Comparison of ENCODE assay signal across 8 mouse cellular contexts in the genomic region with DNA sequence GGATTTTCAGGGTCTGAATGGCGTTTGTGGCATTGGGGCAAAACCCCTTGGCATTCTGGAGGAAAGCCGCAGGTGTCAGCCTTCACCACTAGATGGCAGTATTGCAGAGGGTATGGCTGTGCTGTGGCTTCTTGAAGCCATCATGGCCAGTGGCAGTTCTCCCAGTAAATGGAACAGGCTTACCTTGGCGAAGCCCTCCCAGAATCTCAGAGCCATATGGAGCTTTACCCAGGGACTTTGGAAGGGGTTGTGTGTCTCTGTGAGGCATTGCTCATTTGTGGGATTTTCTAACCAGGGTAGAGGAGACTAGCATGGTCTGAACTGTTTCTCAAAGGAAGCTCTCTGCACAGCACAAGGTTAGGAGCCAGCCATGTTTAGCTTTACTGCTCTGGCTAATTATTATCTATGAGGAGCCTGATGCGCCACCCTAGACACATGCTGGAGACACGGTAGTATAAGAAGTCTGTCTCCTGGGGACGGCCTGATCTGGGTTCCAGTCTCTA. TPM values are rescaled to one million over a fixed set of nuclear protein-coding genes. Genes with fewer than 3 reads are reported as not detected.
DNase-seq lines count a peak whose midpoint lies in the region; ATAC-seq and TF ChIP-seq lines count a peak whose summit lies in the region.

No protein-coding gene starts in this region.

- peak; percentile 90 for ATAC-seq in forebrain, embryonic 13.5 days
- peak; percentile 79 for ATAC-seq in hindbrain, embryonic 14.5 days (ENCODE audit: low FRiP score)

- TF ChIP-seq EP300 in ES-Bruce4 (IDR thresholded peaks at IDR 0.05; ENCODE audit: insufficient read depth, low read depth, low read length), result no peak

- H3K4me3 ChIP-seq in ES-Bruce4 (ENCODE audit: low read depth, low read length), result no peak overlapping the region
- no peak overlapping the region for H3K4me3 ChIP-seq in forebrain, embryonic 13.5 days
- H3K4me3 ChIP-seq in hindbrain, embryonic 14.5 days (replicated peaks; ENCODE audit: low read length), result no peak overlapping the region

- DNase-seq in c-Kit-negative CD71-positive TER-119-positive erythroid progenitor cells, embryonic 14.5 days (ENCODE audit: low read depth, low spot score), result peak; percentile 34
- DNase-seq in hindbrain, embryonic 14.5 days (ENCODE audit: low spot score), result peak; percentile 90
- DNase-seq in layer of hippocampus, postnatal 14 days (ENCODE audit: low spot score in 2 of 2), result peak; percentile 84 to 88
- peak; percentile 74 for DNase-seq in lung, postnatal 14 days
- peak; percentile 73 for DNase-seq in retina, postnatal 7 days (ENCODE audit: low read depth, low spot score)
- DNase-seq in thymus, postnatal 4 days, result peak; percentile 73

- H3K4me2 ChIP-seq in forebrain, embryonic 13.5 days, result no peak overlapping the region
- no peak overlapping the region for H3K4me2 ChIP-seq in hindbrain, embryonic 14.5 days (replicated peaks)

- peaks cover 10% of the 10 kb centered on the region for H3K4me1 ChIP-seq in ES-Bruce4 (ENCODE audit: control insufficient read depth, insufficient read depth, low read length)
- H3K4me1 ChIP-seq in forebrain, embryonic 13.5 days, result no peaks in the 10 kb centered on the region
- no peaks in the 10 kb centered on the region for H3K4me1 ChIP-seq in hindbrain, embryonic 14.5 days (replicated peaks; ENCODE audit: control insufficient read depth, insufficient read depth, low read length)

- H3K9me3 ChIP-seq in ES-Bruce4 (replicated peaks; ENCODE audit: control insufficient read depth, insufficient read depth, low read length, poor library complexity, severe bottlenecking), result no peaks in the 10 kb centered on the region
- no peaks in the 10 kb centered on the region for H3K9me3 ChIP-seq in forebrain, embryonic 13.5 days (replicated peaks)
- H3K9me3 ChIP-seq in hindbrain, embryonic 14.5 days (ENCODE audit: control insufficient read depth, low read length), result no peaks in the 10 kb centered on the region

- TF ChIP-seq POLR2A in ES-Bruce4 (IDR thresholded peaks at IDR 0.05; ENCODE audit: insufficient read depth, low read length), result no peak

- no peak overlapping the region for H3K27ac ChIP-seq in ES-Bruce4 (ENCODE audit: insufficient read depth, low read length)
- H3K27ac ChIP-seq in forebrain, embryonic 13.5 days, result no peak overlapping the region
- no peak overlapping the region for H3K27ac ChIP-seq in hindbrain, embryonic 14.5 days

- peak; percentile 90 for TF ChIP-seq CTCF in ES-Bruce4 (IDR thresholded peaks at IDR 0.05; ENCODE audit: low read depth, low read length)

- WGBS in forebrain, embryonic 13.5 days, result 43% methylated on average over 6 of the region's 6 CpGs
- WGBS in hindbrain, embryonic 14.5 days, result 35% methylated on average over 6 of the region's 6 CpGs

- no peak overlapping the region for H3K9ac ChIP-seq in ES-Bruce4 (ENCODE audit: low read depth, poor library complexity, severe bottlenecking)
- no peak overlapping the region for H3K9ac ChIP-seq in forebrain, embryonic 13.5 days
- H3K9ac ChIP-seq in hindbrain, embryonic 14.5 days, result no peak overlapping the region

- no peaks in the 10 kb centered on the region for H3K36me3 ChIP-seq in ES-Bruce4 (ENCODE audit: control insufficient read depth, insufficient read depth, low read length, poor library complexity, severe bottlenecking)
- no peaks in the 10 kb centered on the region for H3K36me3 ChIP-seq in forebrain, embryonic 13.5 days (ENCODE audit: poor library complexity, severe bottlenecking)
- no peaks in the 10 kb centered on the region for H3K36me3 ChIP-seq in hindbrain, embryonic 14.5 days (replicated peaks; ENCODE audit: control insufficient read depth, insufficient read depth)

- no peaks in the 10 kb centered on the region for H3K27me3 ChIP-seq in ES-Bruce4 (ENCODE audit: control insufficient read depth, insufficient read depth, low read length, poor library complexity, severe bottlenecking)
- no peaks in the 10 kb centered on the region for H3K27me3 ChIP-seq in forebrain, embryonic 13.5 days
- H3K27me3 ChIP-seq in hindbrain, embryonic 14.5 days (ENCODE audit: control insufficient read depth, insufficient read depth, low read length), result no peaks in the 10 kb centered on the region

RNA-seq across cellular contexts. Expression of gene Oit1, which starts 22.5 kb away (rescaled TPM):
- polyA plus RNA-seq in ES-Bruce4 (2011; ENCODE audit: insufficient read depth, insufficient read length, low read depth, missing spikeins), result not detected in 2 replicates
- not detected in 2 replicates for polyA plus RNA-seq in forebrain, embryonic 13.5 days (2015; fragmentation: Nextera tagmentation; extraction: Ambion mirVana)
- 0.17 TPM in 1 of 2 replicates, not detected in the other for polyA plus RNA-seq in hindbrain, embryonic 14.5 days (2014; fragmentation: Nextera tagmentation; extraction: Ambion mirVana)
- total RNA-seq in layer of hippocampus, postnatal 14 days (2021), result not detected

RNA-seq across cellular contexts. Expression of gene Fam107a, which starts 38.2 kb away (rescaled TPM):
- 0.69 and 1.2 TPM in 2 replicates for polyA plus RNA-seq in ES-Bruce4 (2011; ENCODE audit: insufficient read depth, insufficient read length, low read depth, missing spikeins)
- polyA plus RNA-seq in forebrain, embryonic 13.5 days (2015; fragmentation: Nextera tagmentation; extraction: Ambion mirVana), result 0.26 and 0.30 TPM in 2 replicates
- polyA plus RNA-seq in hindbrain, embryonic 14.5 days (2014; fragmentation: Nextera tagmentation; extraction: Ambion mirVana), result 0.16 and 0.47 TPM in 2 replicates
- total RNA-seq in layer of hippocampus, postnatal 14 days (2021), result 100 to 1,000 TPM; 254 to 282 TPM

Comparison
In these comparisons a context has a peak if more than half of its experiments do, and no peak if none do; other contexts are left out.
1. DNase-seq: peak in every context shown above with its lines; median percentile 90 in hindbrain, embryonic 14.5 days; 86 in layer of hippocampus, postnatal 14 days; 74 in lung, postnatal 14 days; 73 in retina, postnatal 7 days; 73 in thymus, postnatal 4 days; 34 in c-Kit-negative CD71-positive TER-119-positive erythroid progenitor cells, embryonic 14.5 days.